Mouse (Mus musculus): ENCODE results near the gene Ddx4. TPM values are rescaled to one million over a fixed set of nuclear protein-coding genes. Genes with fewer than 3 reads are reported as not detected.

The Ddx4 gene
- polyA plus RNA-seq, 1 experiment from 2014 or later: 0.69 TPM

DNA sequence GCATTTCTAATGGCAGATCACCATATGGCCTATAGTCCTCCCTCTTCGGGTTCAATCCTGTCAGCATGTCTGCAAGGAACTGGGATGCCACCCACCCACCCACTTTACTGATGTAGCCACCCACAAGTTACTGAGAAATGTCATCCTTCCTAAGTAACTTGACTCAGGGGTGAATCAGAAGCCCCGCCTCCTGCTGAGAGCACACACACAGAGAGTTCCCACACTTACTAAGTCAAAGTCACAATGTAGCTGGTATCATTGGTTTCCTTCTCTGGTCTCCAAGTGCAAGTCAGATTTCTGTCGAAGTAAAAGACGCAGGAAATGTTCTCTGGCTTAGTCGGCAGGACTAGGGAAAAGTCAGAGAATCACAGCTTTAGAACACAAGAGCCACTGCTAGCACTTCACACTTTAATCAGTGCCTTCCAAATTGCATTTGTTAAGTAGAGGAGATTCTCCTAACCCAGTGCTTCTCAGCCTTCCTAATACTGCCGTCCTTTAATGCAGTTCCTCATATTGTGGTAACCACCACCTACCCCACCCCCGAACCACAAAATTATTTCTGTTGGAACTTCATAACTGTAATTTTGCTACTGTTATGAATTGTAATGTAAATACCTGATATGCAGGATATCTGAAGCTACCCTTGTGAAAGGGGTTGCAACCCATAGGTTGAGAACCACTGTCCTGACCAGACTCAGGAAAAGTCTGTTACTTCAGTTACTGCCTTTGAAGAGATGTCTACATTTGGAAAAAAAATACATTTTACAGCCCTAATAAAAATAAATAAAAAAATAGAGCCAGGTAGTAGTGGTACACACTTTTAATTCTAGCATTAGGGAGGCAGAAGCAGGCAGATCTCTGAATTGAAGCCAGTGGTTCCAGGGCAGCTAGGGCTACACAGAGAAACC lies 100.4 kb downstream of the Ddx4 start:
- H3K4me2 ChIP-seq (ENCODE audit: low read length): no peak overlapping the region
- no peaks in the 10 kb centered on the region for H3K9me3 ChIP-seq (ENCODE audit: control insufficient read depth, low read length)
- no peak overlapping the region for H3K27ac ChIP-seq (replicated peaks in 1 of 2; ENCODE audit: control insufficient read depth in 1 of 2, insufficient read depth in 1 of 2, low read depth in 2 of 2, low read length in 2 of 2)
- no peak overlapping the region for H3K4me3 ChIP-seq (ENCODE audit: control insufficient read depth in 1 of 2, insufficient read depth in 1 of 2, low read depth in 1 of 2, low read length in 2 of 2)
- H3K9ac ChIP-seq (ENCODE audit: low read length): no peak overlapping the region
- H3K4me1 ChIP-seq (ENCODE audit: control insufficient read depth in 2 of 2, insufficient read depth in 2 of 2, low read length in 2 of 2): no peaks in the 10 kb centered on the region
- H3K36me3 ChIP-seq (ENCODE audit: control insufficient read depth, insufficient read depth, low read length): no peaks in the 10 kb centered on the region
- 72% methylated on average over 7 of the region's 7 CpGs for WGBS
- ATAC-seq (ENCODE audit: insufficient number of reproducible peaks, insufficient read depth, low FRiP score, low read depth): no peak
- no peaks in the 10 kb centered on the region for H3K27me3 ChIP-seq (ENCODE audit: control insufficient read depth, insufficient read depth, low read length)

Other genes starting within 250 kb of the Ddx4 start
- 57.6 and 60.6 TPM in 2 replicates for gene Il6st, start 188.4 kb downstream of the Ddx4 start, polyA plus RNA-seq (2014; fragmentation: Nextera tagmentation; extraction: Ambion mirVana)
- 0.22 and 0.34 TPM in 2 replicates for gene Il31ra, start 58.1 kb downstream of the Ddx4 start, polyA plus RNA-seq (2014; fragmentation: Nextera tagmentation; extraction: Ambion mirVana)
- 13.1 and 14.6 TPM in 2 replicates for gene Slc38a9, start 8.3 kb upstream of the Ddx4 start, polyA plus RNA-seq (2014; fragmentation: Nextera tagmentation; extraction: Ambion mirVana)
- gene Plpp1, start 148.3 kb upstream of the Ddx4 start, polyA plus RNA-seq (2014; fragmentation: Nextera tagmentation; extraction: Ambion mirVana): 45.2 and 56.6 TPM in 2 replicates